Mouse (Mus musculus) bone marrow, adult 2 months (tissue): ENCODE measurements around the gene Cab39. TPM values are rescaled to one million over a fixed set of nuclear protein-coding genes. Genes with fewer than 3 reads are reported as not detected.

Experiments used
- H3K27ac ChIP-seq: fragments of 200-500 bp; 2 replicates; pipeline ENCODE4 v1.5.1; 2012; ENCODE audit warnings: low read depth, mild to moderate bottlenecking, control low read depth, inconsistent platforms, low read length; ENCODE audit not compliant: control insufficient read depth, poor library complexity, insufficient read depth
- H3K4me1 ChIP-seq: fragments of 200-500 bp; 2 replicates; pipeline ENCODE4 v1.6.1; 2011; ENCODE audit warnings: low read length; ENCODE audit not compliant: control insufficient read depth, insufficient read depth
- H3K4me3 ChIP-seq: fragments of 200-500 bp; replicated peaks from 2 replicates; pipeline ENCODE3; 2011; ENCODE audit warnings: mild to moderate bottlenecking, low read depth, low read length, control low read depth; ENCODE audit not compliant: control insufficient read depth
- CTCF ChIP-seq: fragments of 200-500 bp; IDR thresholded peaks from 2 replicates; pipeline ENCODE4 v1.5.1; 2011; ENCODE audit warnings: low read length, control low read depth; ENCODE audit not compliant: control insufficient read depth, insufficient read depth
- POLR2A ChIP-seq: fragments of 200-500 bp; IDR thresholded peaks from 2 replicates; pipeline ENCODE4 v1.6.1; 2011; ENCODE audit warnings: low read depth, mild to moderate bottlenecking, control low read depth, low read length, borderline replicate concordance; ENCODE audit not compliant: control insufficient read depth
- WGBS: fragments of 180-500 bp; shearing (Covaris S2); methylation state at CpG from one replicate; pipeline ENCODE4 v1.1.7; 2018; 5-methylcytosine and 5-hydroxymethylcytosine counted together
- polyA plus RNA-seq: library from polyadenylated mRNA; stranded (reverse); fragments of >200 nt; gene quantifications from 2 replicates; pipeline ENCODE4 v1.2.4, GENCODE M21; 2011; ENCODE audit warnings: low replicate concordance; ENCODE audit not compliant: missing spikeins, insufficient read depth, insufficient read length

Cab39 gene
- polyA plus RNA-seq, 1 experiment, result 25.7 TPM

DNA sequence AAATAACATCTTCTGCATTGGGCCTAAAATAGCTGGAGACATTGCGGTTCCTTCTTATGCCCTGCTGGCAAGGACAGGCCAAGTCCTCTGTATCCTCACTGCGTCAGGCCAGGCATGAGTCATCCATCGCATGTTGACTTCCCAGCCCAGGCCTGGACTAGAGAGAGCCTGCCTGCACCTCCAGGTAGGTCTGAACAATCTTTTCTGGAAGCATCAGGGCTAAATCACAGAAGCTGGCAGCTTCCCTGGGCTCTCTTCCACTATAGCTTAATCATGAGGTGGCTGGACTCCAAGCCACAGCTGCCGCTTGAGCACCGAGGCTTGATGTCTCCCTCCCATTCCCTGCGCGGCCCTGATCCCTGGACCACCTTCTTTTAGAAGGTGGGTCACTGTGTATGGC lies 18.1 kb upstream of the Cab39 start:
- TF ChIP-seq POLR2A, result no peak
- no peak for TF ChIP-seq CTCF
- WGBS, result 76% methylated on average over 7 of the region's 7 CpGs
- Histone ChIP-seq H3K27ac (no peak overlapping the region), H3K4me3 (no peak overlapping the region), H3K4me1 (peaks cover 1% of the 10 kb centered on the region)

DNA sequence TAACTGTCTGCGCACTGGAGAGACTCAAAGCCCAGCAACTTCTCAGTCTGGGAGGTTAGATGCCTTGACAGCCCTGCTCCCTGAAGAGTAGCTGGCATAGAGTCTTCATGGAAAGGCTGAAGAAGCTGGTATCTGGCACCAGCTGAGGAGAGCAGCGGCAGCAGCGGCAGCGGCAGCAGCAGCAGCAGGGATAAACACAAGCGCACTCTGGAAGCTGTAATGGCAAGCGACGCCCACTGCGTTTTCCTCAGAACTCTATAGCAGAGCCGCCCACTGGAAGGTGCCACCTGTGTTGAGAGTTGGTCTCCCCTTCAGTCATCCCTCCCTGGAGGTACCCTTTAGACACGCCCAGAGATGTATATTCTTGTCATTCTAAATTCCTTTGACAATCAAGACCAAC lies 17.1 kb upstream of the Cab39 start:
- no peak for TF ChIP-seq CTCF
- WGBS, result 92% methylated on average over 10 of the region's 10 CpGs
- H3K4me3 ChIP-seq, result no peak overlapping the region
- no peak overlapping the region for H3K27ac ChIP-seq
- H3K4me1 ChIP-seq, result peaks cover 3% of the 10 kb centered on the region

DNA sequence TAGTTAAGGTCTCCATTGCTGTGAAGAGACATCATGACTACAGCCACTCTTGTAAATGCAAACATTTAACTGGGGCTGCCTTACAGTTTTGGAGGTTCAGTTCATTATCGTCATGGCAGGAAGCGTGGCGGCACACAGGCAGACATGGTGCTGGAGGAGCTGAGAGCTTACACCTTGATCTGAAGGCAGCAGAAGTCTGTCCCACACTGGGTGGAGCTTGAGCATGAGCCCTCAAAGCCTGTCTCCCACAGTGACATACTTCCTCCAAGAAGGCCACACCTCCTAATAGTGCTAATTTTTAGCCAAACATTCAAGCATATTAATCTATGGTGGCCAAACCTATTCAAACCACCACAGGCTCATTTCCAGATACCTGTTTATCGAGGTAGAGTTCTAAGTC lies 14.8 kb upstream of the Cab39 start, which contains the start of gene A630001G21Rik:
Gene A630001G21Rik (minus strand): TSS at position 208 of the 400 bp plus-strand sequence.
- TF ChIP-seq CTCF, result no peak
- no peak for TF ChIP-seq POLR2A
- Histone ChIP-seq H3K27ac (no peak within 1 kb of the TSS), H3K4me3 (no peak within 1 kb of the TSS), H3K4me1 (peaks cover 3% of the 10 kb centered on the region)
- WGBS, result 77% methylated on average over 4 of the region's 4 CpGs

DNA sequence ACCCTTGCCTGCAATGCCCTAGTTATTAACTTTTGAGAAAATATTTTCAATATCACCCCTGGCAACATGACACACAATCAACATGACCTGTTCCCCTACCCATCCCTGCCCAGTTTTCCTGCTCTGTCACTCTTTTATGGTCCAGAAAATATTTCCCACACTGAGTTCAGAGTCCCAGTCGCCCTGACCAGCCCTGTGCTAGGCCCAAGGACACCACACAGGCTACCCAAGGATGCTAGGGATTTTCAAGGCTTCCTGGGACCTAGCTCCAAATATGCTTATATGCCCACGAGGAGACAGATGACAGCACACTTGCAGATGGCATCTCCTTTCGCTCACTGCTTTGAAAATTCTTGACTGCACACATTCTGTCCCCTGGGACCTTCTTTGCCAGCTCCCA lies 14.2 kb upstream of the Cab39 start:
- TF ChIP-seq CTCF, result no peak
- TF ChIP-seq POLR2A, result no peak

DNA sequence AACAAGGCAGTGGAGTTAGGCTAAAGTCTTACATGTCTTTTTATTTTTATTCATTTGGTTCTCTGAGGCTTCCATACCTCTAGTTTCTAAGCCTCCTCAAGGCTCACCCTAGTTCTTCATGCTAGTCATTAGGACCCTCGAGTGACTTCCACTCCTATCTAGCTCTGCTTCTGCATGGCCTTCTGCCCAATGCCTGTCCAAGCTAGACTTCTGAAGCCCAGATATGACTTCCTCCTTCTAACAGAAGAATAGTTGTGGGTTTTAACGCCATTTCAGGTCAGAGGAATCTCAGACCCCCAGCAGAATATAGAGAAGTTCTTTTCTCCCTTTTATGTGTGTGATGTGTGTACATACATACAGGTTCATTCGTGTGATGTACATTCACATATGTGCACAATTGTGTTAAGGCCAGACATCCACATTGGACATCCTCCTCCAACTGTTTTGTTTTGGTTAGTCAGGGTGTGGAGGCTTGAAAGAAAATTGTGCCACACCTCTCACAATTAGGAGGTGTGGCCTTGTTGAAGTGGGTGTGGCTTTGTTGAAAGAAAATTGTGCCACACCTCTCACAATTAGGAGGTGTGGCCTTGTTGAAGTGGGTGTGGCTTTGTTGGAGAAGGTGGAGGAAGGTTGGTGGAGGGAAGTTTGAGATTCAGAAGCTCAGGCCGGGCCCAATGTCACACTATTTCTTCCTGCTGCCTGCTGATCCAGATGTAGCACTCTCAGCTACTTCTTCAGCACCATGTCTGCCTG lies 13.6 kb upstream of the Cab39 start:
- no peak overlapping the region for H3K27ac ChIP-seq
- peaks cover 3% of the 10 kb centered on the region for H3K4me1 ChIP-seq
- no peak overlapping the region for H3K4me3 ChIP-seq
- 13% methylated on average over 4 of the region's 4 CpGs for WGBS
- TF ChIP-seq POLR2A, result no peak

More for the DNA sequence above, 14.2 kb upstream of the Cab39 start:
- no peak overlapping the region for H3K27ac ChIP-seq
- WGBS, result 66% methylated on average over 3 of the region's 3 CpGs
- H3K4me3 ChIP-seq, result no peak overlapping the region
- peaks cover 3% of the 10 kb centered on the region for H3K4me1 ChIP-seq

DNA sequence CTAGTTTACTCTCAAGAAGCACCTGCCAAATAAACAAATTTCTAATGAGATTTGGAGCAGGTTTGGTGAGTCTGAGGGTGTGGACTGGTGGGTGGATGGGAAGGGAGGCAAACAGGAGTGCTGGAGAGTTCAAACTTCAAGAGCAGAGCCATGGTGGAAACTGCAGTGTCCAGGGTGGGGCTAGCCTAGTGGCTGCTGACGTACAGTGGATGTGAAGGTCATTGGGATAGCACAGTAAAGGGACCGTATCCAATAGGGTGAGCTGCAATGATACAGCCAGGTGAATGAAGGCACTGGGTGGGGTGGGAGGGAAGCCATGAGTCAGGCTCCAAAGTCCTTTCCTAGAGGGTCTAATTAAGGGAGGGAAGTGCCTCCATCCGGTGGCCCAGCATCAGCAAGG lies 2.7 kb upstream of the Cab39 start:
- no peaks in the 10 kb centered on the region; the same call in 1 of the 2 replicates for H3K4me1 ChIP-seq
- 71% methylated on average over 3 of the region's 3 CpGs for WGBS
- H3K27ac ChIP-seq, result no peak overlapping the region
- no peak overlapping the region for H3K4me3 ChIP-seq
- TF ChIP-seq CTCF, result no peak
- no peak for TF ChIP-seq POLR2A

DNA sequence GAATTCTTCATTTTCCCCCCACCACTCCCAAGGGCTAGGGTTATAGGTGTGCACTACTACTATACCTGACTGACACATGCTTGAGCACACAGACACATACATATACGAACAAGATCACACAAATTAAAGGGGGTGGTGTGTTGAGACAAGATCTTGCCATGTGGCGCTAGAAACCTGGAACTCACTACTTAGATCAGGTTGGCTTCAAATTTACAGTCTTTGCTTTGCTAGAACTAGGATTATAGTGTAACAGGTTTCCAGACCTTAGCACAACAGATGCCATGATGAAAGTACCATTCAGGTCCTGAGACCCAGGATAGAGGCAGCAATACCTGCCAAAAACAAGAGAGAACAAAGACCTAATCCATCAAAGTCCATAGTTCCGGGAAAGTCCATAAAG lies 1.8 kb upstream of the Cab39 start:
- TF ChIP-seq POLR2A (no peak), CTCF (no peak)
- H3K27ac ChIP-seq, result no peak overlapping the region
- no peak overlapping the region for H3K4me3 ChIP-seq
- WGBS, result 90% methylated on average over 3 of the region's 3 CpGs
- peaks cover 1% of the 10 kb centered on the region; the same call in 1 of the 2 replicates for H3K4me1 ChIP-seq

DNA sequence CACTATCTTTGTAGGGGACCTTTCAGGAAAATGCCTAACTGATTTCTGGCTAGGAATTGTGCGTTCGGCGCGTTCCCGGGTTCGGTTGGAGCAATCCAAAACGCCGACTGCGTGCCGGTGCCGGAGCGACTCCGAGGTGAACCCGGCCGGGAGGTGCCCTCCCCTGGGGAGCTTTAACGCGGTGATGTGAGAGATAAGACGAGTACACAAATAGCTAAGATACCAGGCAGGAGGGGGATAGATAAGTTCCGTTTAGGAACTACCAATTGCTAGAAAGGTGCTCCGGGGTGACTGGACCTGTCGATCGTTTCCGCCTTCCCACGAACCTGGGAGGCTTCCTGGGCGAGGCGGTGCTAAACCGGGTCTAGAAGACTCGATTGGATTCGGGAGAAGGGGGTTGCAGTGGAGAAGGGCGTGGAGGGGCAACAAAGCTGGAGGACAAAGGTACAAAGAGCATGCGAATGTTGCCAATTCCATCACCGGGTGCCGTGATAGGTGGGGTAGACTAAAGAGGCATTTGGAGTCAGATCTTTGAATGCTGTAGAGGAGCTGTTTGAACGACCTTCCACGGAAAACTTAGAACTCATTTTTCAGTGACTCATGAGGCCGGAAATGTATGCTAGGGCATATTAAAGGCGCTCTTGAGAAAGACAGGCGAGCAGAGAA lies 998 bp downstream of the Cab39 start:
- Histone ChIP-seq H3K4me1 (peaks cover 1% of the 10 kb centered on the region; the same call in 1 of the 2 replicates), H3K4me3 (peak overlapping the region; percentile 70), H3K27ac (peak overlapping the region; percentile 99)
- TF ChIP-seq POLR2A (no peak), CTCF (no peak)
- under 1% methylated on average over 38 of the region's 38 CpGs for WGBS
